Mouse (Mus musculus): Measurements from ENCODE around the gene Mfsd6. TPM values are rescaled to one million over a fixed set of nuclear protein-coding genes. Genes with fewer than 3 reads are reported as not detected.
A peak's percentile ranks its signal among the peaks of the same experiment; 100 is the strongest.

Gene Mfsd6
- polyA plus RNA-seq, 1 experiment, result not detected

DNA sequence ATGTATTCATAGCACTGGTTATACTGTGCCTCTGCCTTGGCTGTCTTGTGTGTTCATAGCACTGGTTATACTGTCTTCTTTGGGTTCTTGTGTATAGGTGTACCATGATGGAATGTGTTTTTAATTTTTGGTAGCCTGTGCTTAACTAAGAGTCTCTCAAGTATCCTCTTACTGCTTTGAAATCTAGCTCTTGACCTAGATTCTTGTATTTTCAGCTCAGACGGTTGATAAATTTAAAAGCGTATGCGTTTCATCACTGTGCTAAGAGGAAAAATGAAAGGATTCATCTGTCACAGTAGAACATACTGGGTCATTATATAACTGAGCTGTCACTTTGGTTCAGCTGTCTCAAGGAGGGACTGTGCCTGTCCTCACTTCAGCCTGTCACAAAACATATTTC is 91.3 kb downstream of the Mfsd6 start:
- H3K27me3 ChIP-seq (ENCODE audit: control insufficient read depth), result no peaks in the 10 kb centered on the region
- H3K4me3 ChIP-seq (replicated peaks), result no peak overlapping the region
- H3K36me3 ChIP-seq (ENCODE audit: control insufficient read depth), result peaks cover 3% of the 10 kb centered on the region; the same call in 1 of the 2 replicates
- TF ChIP-seq TAL1 (IDR thresholded peaks at IDR 0.05; ENCODE audit: low read length) (no peak), GATA1 (IDR thresholded peaks at IDR 0.05; ENCODE audit: low read length) (no peak)
- H3K4me1 ChIP-seq (ENCODE audit: control insufficient read depth), result peaks cover 7% of the 10 kb centered on the region
- no peaks in the 10 kb centered on the region for H3K9me3 ChIP-seq (ENCODE audit: control insufficient read depth, low read length)

DNA sequence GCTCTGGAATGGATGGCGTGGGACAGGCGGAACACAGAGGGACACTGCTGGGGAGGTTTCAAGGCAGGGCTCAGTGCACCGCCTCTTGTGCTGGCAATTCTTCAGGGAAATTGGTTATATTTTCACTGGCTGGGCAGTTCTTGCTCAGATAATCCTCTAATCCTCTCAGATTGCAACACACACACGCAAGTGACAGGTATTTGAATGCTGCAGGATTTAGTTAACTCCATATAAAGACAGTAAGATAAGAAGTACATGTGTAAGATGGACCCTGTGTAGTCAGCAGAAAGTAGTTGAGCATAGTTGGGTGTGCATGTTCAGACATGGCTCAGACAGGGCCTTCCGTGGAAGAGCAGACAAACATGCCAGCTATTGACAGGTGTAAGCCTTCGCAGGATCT is 93.0 kb downstream of the Mfsd6 start:
- peaks cover 13% of the 10 kb centered on the region for H3K4me1 ChIP-seq (ENCODE audit: control insufficient read depth)

DNA sequence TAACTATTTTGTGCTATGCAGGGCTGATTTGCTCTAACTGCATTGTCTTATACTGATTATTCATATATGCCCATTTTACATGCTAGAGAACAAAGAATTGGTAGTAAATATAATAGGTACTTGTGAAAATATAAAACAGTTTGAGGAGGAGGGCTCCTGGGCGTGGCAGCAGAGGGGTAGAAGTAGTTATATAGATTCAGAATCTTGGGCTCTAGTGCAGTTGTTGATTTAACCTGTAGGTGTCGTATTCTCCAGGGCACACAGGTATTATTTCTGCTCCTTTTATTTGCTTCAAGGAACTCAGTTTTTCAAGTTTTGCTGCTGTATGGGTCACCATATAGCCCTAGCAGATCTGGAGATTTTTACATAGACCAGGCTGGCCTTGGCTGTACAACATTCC is 95.7 kb downstream of the Mfsd6 start:
- H3K4me3 ChIP-seq (replicated peaks), result peak overlapping the region; percentile 77
- H3K36me3 ChIP-seq (ENCODE audit: control insufficient read depth), result no peaks in the 10 kb centered on the region
- TF ChIP-seq TAL1 (IDR thresholded peaks at IDR 0.05; ENCODE audit: low read length) (no peak), GATA1 (IDR thresholded peaks at IDR 0.05; ENCODE audit: low read length) (no peak)
- H3K4me1 ChIP-seq (ENCODE audit: control insufficient read depth), result peaks cover 13% of the 10 kb centered on the region
- H3K9me3 ChIP-seq (ENCODE audit: control insufficient read depth, low read length), result no peaks in the 10 kb centered on the region
- no peaks in the 10 kb centered on the region for H3K27me3 ChIP-seq (ENCODE audit: control insufficient read depth)

More for the DNA sequence above, 93.0 kb downstream of the Mfsd6 start:
- Histone ChIP-seq H3K4me3 (replicated peaks) (no peak overlapping the region), H3K27me3 (ENCODE audit: control insufficient read depth) (no peaks in the 10 kb centered on the region), H3K36me3 (ENCODE audit: control insufficient read depth) (peaks cover 3% of the 10 kb centered on the region; the same call in 1 of the 2 replicates), H3K9me3 (ENCODE audit: control insufficient read depth, low read length) (no peaks in the 10 kb centered on the region)
- TF ChIP-seq GATA1 (IDR thresholded peaks at IDR 0.05; ENCODE audit: low read length), result no peak
- no peak for TF ChIP-seq TAL1 (IDR thresholded peaks at IDR 0.05; ENCODE audit: low read length)

DNA sequence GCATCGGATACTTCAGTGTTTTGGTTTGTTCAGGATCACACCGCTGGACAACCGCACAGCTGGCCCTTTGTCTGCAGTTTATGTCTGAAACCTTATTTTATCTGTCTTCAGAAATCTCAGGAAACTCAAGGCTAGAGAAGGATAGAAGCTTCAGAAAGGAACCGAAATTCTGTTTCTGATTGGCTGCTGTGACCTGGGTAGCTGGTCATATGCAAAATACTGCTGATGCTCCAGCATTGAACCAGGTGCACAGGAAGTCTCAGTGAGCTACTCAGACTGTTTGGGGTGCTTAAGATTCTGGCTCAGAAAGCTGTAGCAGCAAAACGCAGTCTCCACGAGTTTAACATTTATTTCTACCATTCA is 96.3 kb downstream of the Mfsd6 start:
- Histone ChIP-seq H3K4me1 (ENCODE audit: control insufficient read depth) (peaks cover 13% of the 10 kb centered on the region), H3K36me3 (ENCODE audit: control insufficient read depth) (no peaks in the 10 kb centered on the region), H3K27me3 (ENCODE audit: control insufficient read depth) (no peaks in the 10 kb centered on the region), H3K9me3 (ENCODE audit: control insufficient read depth, low read length) (no peaks in the 10 kb centered on the region), H3K4me3 (replicated peaks) (peak overlapping the region; percentile 77)
- TF ChIP-seq TAL1 (IDR thresholded peaks at IDR 0.05; ENCODE audit: low read length), result no peak
- TF ChIP-seq GATA1 (IDR thresholded peaks at IDR 0.05; ENCODE audit: low read length), result no peak

DNA sequence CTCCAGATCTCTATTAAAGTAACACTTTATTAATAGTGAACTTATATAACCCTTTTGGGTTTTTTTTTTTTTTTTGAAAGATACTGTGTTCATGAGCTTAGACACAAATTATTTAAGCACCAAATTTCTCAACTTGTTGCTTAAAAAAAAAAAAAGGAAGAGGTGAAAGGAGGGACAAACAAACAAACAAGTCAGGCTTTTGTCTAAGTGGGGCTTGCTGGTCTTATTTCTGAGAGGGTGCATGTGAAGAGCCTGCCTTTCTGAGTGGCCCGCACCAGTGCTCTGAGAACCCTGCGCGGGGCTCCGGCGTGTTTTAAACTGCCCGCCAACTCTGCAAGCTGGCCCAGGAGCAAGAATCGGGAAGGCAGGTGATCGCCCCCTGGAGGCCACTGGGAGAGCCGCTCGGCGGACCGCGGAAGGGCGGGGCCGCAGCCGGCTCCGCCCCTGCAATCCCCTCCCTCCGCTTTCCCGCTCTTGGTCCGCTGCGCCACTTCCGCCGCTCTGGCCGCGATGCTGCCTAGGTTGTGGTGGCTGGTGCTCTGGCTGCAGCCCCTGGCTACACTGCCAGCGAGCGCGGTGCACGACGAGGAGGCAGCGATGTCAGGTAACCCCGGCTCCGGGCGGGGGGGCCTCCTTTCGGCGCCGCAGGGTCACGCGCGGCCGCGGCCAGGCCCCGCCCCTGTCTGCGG is 96.9 kb downstream of the Mfsd6 start, which contains the start of gene Nemp2:
Gene Nemp2, plus strand, starts transcription at position 456 of the 689 bp plus-strand sequence.
- H3K4me1 ChIP-seq (ENCODE audit: control insufficient read depth), result peaks cover 13% of the 10 kb centered on the region
- peak within 1 kb of the TSS; percentile 77 for H3K4me3 ChIP-seq (replicated peaks)
- no peaks in the 10 kb centered on the region for H3K27me3 ChIP-seq (ENCODE audit: control insufficient read depth)
- no peak for TF ChIP-seq TAL1 (IDR thresholded peaks at IDR 0.05; ENCODE audit: low read length)
- no peaks in the 10 kb centered on the region for H3K36me3 ChIP-seq (ENCODE audit: control insufficient read depth)
- no peaks in the 10 kb centered on the region for H3K9me3 ChIP-seq (ENCODE audit: control insufficient read depth, low read length)

DNA sequence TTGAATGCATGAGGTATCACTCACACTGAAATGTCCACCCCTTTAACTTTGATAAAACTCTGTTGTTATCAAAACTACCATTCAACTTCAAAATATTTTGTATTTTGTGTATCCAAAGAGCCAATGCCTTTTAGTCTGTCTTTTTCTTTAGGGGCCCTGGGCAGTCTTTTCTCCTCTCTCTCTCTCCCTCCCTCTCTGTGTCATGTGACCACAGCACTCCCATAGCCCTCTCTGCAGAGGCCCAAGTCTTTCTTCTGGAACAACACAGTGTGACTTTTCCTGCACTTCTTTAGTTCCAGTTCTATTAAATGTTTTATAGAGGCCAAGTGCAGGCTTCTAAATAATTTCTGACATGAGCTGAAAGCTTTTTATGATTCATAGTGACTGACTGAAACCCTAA is 106.8 kb downstream of the Mfsd6 start:
- Histone ChIP-seq H3K36me3 (ENCODE audit: control insufficient read depth) (no peaks in the 10 kb centered on the region), H3K9me3 (ENCODE audit: control insufficient read depth, low read length) (no peaks in the 10 kb centered on the region), H3K27me3 (ENCODE audit: control insufficient read depth) (no peaks in the 10 kb centered on the region), H3K4me1 (ENCODE audit: control insufficient read depth) (no peaks in the 10 kb centered on the region), H3K4me3 (replicated peaks) (no peak overlapping the region)
- TF ChIP-seq TAL1 (IDR thresholded peaks at IDR 0.05; ENCODE audit: low read length) (no peak), GATA1 (IDR thresholded peaks at IDR 0.05; ENCODE audit: low read length) (no peak)

DNA sequence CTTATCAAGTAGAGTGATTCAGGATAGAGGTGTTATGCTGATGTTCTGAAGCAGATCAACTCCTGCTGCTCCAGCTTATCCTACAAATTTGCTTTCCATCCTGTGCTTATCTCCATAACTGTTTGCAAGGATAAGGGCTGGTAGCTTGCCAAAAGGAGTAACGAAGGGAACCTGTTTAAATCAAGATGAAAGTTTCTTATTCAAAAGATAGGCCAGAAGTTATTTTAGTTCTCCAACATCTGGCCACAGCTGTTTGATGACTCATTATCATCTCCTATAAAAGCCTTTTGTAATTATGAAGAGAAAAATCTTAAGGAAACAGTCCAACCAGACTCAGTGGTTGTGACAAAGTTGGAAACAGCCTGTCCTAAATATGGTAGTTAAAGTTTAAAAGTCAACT is 109.0 kb downstream of the Mfsd6 start:
- Histone ChIP-seq H3K36me3 (ENCODE audit: control insufficient read depth) (no peaks in the 10 kb centered on the region), H3K4me1 (ENCODE audit: control insufficient read depth) (no peaks in the 10 kb centered on the region), H3K27me3 (ENCODE audit: control insufficient read depth) (no peaks in the 10 kb centered on the region), H3K9me3 (ENCODE audit: control insufficient read depth, low read length) (no peaks in the 10 kb centered on the region), H3K4me3 (replicated peaks) (no peak overlapping the region)
- TF ChIP-seq TAL1 (IDR thresholded peaks at IDR 0.05; ENCODE audit: low read length) (no peak), GATA1 (IDR thresholded peaks at IDR 0.05; ENCODE audit: low read length) (no peak)

DNA sequence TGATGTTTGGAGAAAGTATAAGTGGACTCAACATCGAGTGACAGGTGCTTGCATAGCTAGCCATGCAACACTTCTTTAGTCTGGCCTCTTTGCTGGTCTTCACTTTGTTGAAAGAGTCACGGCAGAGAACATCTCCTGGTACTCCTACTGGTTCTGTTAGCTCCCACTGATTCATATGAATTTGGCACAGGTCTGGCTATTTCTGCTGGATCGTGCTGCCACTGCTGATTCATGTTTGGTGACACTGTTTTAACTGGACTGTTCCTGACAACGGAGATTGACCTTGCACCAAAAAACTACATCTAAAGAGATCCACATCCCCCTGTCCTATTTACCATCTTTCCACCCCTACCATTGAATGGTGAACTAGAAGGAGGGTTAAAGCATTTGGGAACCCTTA is 118.8 kb downstream of the Mfsd6 start:
- Histone ChIP-seq H3K36me3 (ENCODE audit: control insufficient read depth) (no peaks in the 10 kb centered on the region), H3K4me3 (replicated peaks) (no peak overlapping the region), H3K9me3 (ENCODE audit: control insufficient read depth, low read length) (peaks cover 6% of the 10 kb centered on the region), H3K27me3 (ENCODE audit: control insufficient read depth) (no peaks in the 10 kb centered on the region), H3K4me1 (ENCODE audit: control insufficient read depth) (no peaks in the 10 kb centered on the region)
- TF ChIP-seq TAL1 (IDR thresholded peaks at IDR 0.05; ENCODE audit: low read length) (no peak), GATA1 (IDR thresholded peaks at IDR 0.05; ENCODE audit: low read length) (no peak)

DNA sequence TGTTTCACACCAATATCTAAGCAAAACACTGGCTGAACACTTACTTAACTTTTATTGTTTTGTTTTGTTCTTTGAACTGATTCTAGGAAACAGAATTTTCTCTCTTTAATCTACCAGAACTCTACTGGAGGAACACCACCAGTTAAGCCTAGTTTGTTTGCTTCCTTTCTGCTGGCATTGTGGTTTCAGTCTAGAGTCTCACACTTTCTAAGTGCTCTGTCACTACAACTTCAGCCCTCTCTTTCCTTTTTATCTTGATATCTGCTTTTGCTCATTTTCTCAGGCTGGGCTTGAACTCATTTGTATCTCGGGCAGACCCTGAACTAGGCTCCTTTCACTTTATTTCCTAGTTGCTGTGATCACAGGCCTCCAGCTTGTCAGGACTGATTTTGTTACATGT is 119.6 kb downstream of the Mfsd6 start:
- H3K4me3 ChIP-seq (replicated peaks), result no peak overlapping the region
- H3K9me3 ChIP-seq (ENCODE audit: control insufficient read depth, low read length), result peaks cover 6% of the 10 kb centered on the region
- no peaks in the 10 kb centered on the region for H3K36me3 ChIP-seq (ENCODE audit: control insufficient read depth)
- no peaks in the 10 kb centered on the region for H3K4me1 ChIP-seq (ENCODE audit: control insufficient read depth)
- no peak for TF ChIP-seq GATA1 (IDR thresholded peaks at IDR 0.05; ENCODE audit: low read length)
- no peak for TF ChIP-seq TAL1 (IDR thresholded peaks at IDR 0.05; ENCODE audit: low read length)
- H3K27me3 ChIP-seq (ENCODE audit: control insufficient read depth), result no peaks in the 10 kb centered on the region

Other genes with a start within 250 kb of the Mfsd6 start
- 0.14 and 0.38 TPM in 2 replicates for gene Nab1, start 226.8 kb downstream of the Mfsd6 start, polyA plus RNA-seq (2012)
- gene Nemp2, start 96.8 kb downstream of the Mfsd6 start, polyA plus RNA-seq (2012), result 0.04 and 0.07 TPM in 2 replicates
- gene Inpp1, start 90.2 kb upstream of the Mfsd6 start, polyA plus RNA-seq (2012), result 0.01 TPM in 2 replicates
- 0.10 TPM in 1 of 2 replicates, not detected in the other for gene Hibch, start 117.5 kb upstream of the Mfsd6 start, polyA plus RNA-seq (2012)

Data from erythroblast, embryonic 14.5 days (primary cell).